Mouse (Mus musculus) kidney, embryonic 14.5 days (tissue): ENCODE measurements around the gene Cacna1d. TPM values are rescaled to one million over a fixed set of nuclear protein-coding genes. Genes with fewer than 3 reads are reported as not detected.
A peak's percentile ranks its signal among the peaks of the same experiment; 100 is the strongest.

Experiments
- ATAC-seq: fragments of 200-750 bp; cut with Nextera tagmentation; 2 replicates; pipeline ENCODE4 v1.8.0; 2017; ENCODE audit warnings: moderate number of reproducible peaks, mild to moderate bottlenecking, moderate TSS enrichment, moderate library complexity; ENCODE audit not compliant: low FRiP score, low TSS enrichment
- H3K27ac ChIP-seq: fragments of 300-500 bp; sonication (generic); 2 replicates; pipeline ENCODE4 v1.5.1; 2014; ENCODE audit warnings: low read depth, mild to moderate bottlenecking, low read length, moderate library complexity, mixed read lengths
- H3K27me3 ChIP-seq: fragments of 300-500 bp; sonication (generic); 2 replicates; pipeline ENCODE4 v1.6.1; 2014; ENCODE audit warnings: mild to moderate bottlenecking, low read length; ENCODE audit not compliant: control insufficient read depth, insufficient read depth
- H3K36me3 ChIP-seq: fragments of 300-500 bp; sonication (generic); 2 replicates; pipeline ENCODE4 v1.6.1; 2014; ENCODE audit warnings: low read length, mixed read lengths; ENCODE audit not compliant: control insufficient read depth, insufficient read depth
- H3K4me1 ChIP-seq: fragments of 300-500 bp; sonication (generic); 2 replicates; pipeline ENCODE4 v1.6.1; 2014; ENCODE audit warnings: low read length, mixed read lengths; ENCODE audit not compliant: control insufficient read depth, insufficient read depth
- H3K4me2 ChIP-seq: fragments of 300-500 bp; sonication (generic); replicated peaks from 2 replicates; pipeline ENCODE4 v1.6.1; 2014; ENCODE audit warnings: low read depth, mild to moderate bottlenecking, low read length
- H3K4me3 ChIP-seq: fragments of 300-500 bp; sonication (generic); 2 replicates; pipeline ENCODE4 v1.5.1; 2014; ENCODE audit warnings: mild to moderate bottlenecking, low read length
- H3K9ac ChIP-seq: fragments of 300-500 bp; sonication (generic); 2 replicates; pipeline ENCODE4 v1.6.1; 2014; ENCODE audit warnings: low read depth, mild to moderate bottlenecking, low read length, moderate library complexity
- H3K9me3 ChIP-seq: fragments of 300-500 bp; sonication (generic); 2 replicates; pipeline ENCODE4 v1.6.1; 2016; ENCODE audit warnings: low read length; ENCODE audit not compliant: control insufficient read depth
- WGBS: fragments of 180-500 bp; shearing (Covaris S2); extraction: QIAGEN DNeasy Blood & Tissue Kit; methylation state at CpG from one replicate; pipeline ENCODE4 v1.1.7; 2014; 5-methylcytosine and 5-hydroxymethylcytosine counted together
- polyA plus RNA-seq: library from polyadenylated mRNA; unstranded; fragments of >200 nt; fragmentation: Nextera tagmentation; extraction: Ambion mirVana; gene quantifications from 2 replicates; pipeline ENCODE4 v1.2.1, GENCODE M21; 2014

The Cacna1d gene
- polyA plus RNA-seq, 1 experiment from 2014 or later, result 5.1 TPM

- no peak for ATAC-seq
- 67% methylated on average over 4 of the region's 4 CpGs for WGBS
- Histone ChIP-seq H3K4me2 (no peak overlapping the region), H3K9me3 (no peaks in the 10 kb centered on the region), H3K27ac (no peak overlapping the region), H3K27me3 (no peaks in the 10 kb centered on the region), H3K4me1 (no peaks in the 10 kb centered on the region), H3K9ac (no peak overlapping the region), H3K36me3 (no peaks in the 10 kb centered on the region), H3K4me3 (no peak overlapping the region)
Observed at GRCm38 (mm10) chr14:30092426-30092825, 398.8 kb downstream of the Cacna1d start.

- H3K9me3 ChIP-seq, result no peaks in the 10 kb centered on the region
- H3K36me3 ChIP-seq, result no peaks in the 10 kb centered on the region
- ATAC-seq, result no peak
- 53% methylated on average over 2 of the region's 2 CpGs for WGBS
- no peak overlapping the region for H3K4me2 ChIP-seq
- no peak overlapping the region for H3K27ac ChIP-seq
- no peak overlapping the region for H3K9ac ChIP-seq
- H3K27me3 ChIP-seq, result no peaks in the 10 kb centered on the region
- no peak overlapping the region for H3K4me3 ChIP-seq
- no peaks in the 10 kb centered on the region for H3K4me1 ChIP-seq
Observed at GRCm38 (mm10) chr14:30092021-30092420, 399.2 kb downstream of the Cacna1d start.

- H3K27me3 ChIP-seq, result no peaks in the 10 kb centered on the region
- no peaks in the 10 kb centered on the region for H3K9me3 ChIP-seq
- no peak overlapping the region for H3K27ac ChIP-seq
- no peak overlapping the region for H3K4me2 ChIP-seq
- H3K36me3 ChIP-seq, result no peaks in the 10 kb centered on the region
- ATAC-seq, result no peak
- H3K4me3 ChIP-seq, result no peak overlapping the region
- H3K4me1 ChIP-seq, result no peaks in the 10 kb centered on the region
- no peak overlapping the region for H3K9ac ChIP-seq
- WGBS, result 74% methylated on average over 4 of the region's 4 CpGs
Observed at GRCm38 (mm10) chr14:30079729-30080128, 411.5 kb downstream of the Cacna1d start.

- Histone ChIP-seq H3K9ac (no peak overlapping the region), H3K4me1 (no peaks in the 10 kb centered on the region), H3K9me3 (no peaks in the 10 kb centered on the region), H3K27ac (no peak overlapping the region), H3K4me3 (no peak overlapping the region), H3K27me3 (no peaks in the 10 kb centered on the region), H3K4me2 (peak overlapping the region; percentile 17; the same call in 1 of the 2 replicates), H3K36me3 (no peaks in the 10 kb centered on the region)
- 53% methylated on average over 15 of the region's 15 CpGs for WGBS
- ATAC-seq, result peak; percentile 88
Observed at GRCm38 (mm10) chr14:30078115-30078808, 413.0 kb downstream of the Cacna1d start.

GRCm38 (mm10) chr14:30075268-30075887 is 415.9 kb downstream of the Cacna1d start:
- Histone ChIP-seq H3K9ac (no peak overlapping the region), H3K27me3 (no peaks in the 10 kb centered on the region), H3K36me3 (no peaks in the 10 kb centered on the region), H3K27ac (no peak overlapping the region), H3K4me1 (no peaks in the 10 kb centered on the region), H3K4me2 (no peak overlapping the region), H3K9me3 (no peaks in the 10 kb centered on the region), H3K4me3 (no peak overlapping the region)
- ATAC-seq, result no peak
- 62% methylated on average over 7 of the region's 7 CpGs for WGBS

GRCm38 (mm10) chr14:30068566-30068965 is 422.7 kb downstream of the Cacna1d start:
- Histone ChIP-seq H3K4me3 (no peak overlapping the region), H3K9ac (no peak overlapping the region), H3K9me3 (no peaks in the 10 kb centered on the region), H3K4me1 (no peaks in the 10 kb centered on the region), H3K27me3 (no peaks in the 10 kb centered on the region), H3K36me3 (no peaks in the 10 kb centered on the region), H3K27ac (no peak overlapping the region), H3K4me2 (no peak overlapping the region)
- WGBS, result 85% methylated on average over 3 of the region's 3 CpGs
- no peak for ATAC-seq

- Histone ChIP-seq H3K9ac (no peak overlapping the region), H3K27ac (no peak overlapping the region)
- no peak; the same call in 1 of the 2 replicates for ATAC-seq
Observed at GRCm38 (mm10) chr14:30066752-30067151, 424.5 kb downstream of the Cacna1d start.

GRCm38 (mm10) chr14:30064864-30065263 is 426.4 kb downstream of the Cacna1d start:
- H3K4me2 ChIP-seq, result no peak overlapping the region
- H3K9ac ChIP-seq, result no peak overlapping the region
- ATAC-seq, result no peak
- H3K27me3 ChIP-seq, result no peaks in the 10 kb centered on the region
- H3K9me3 ChIP-seq, result no peaks in the 10 kb centered on the region
- 86% methylated on average over 2 of the region's 2 CpGs for WGBS
- no peak overlapping the region for H3K27ac ChIP-seq
- H3K36me3 ChIP-seq, result no peaks in the 10 kb centered on the region
- H3K4me1 ChIP-seq, result no peaks in the 10 kb centered on the region
- no peak overlapping the region for H3K4me3 ChIP-seq

More at GRCm38 (mm10) chr14:30066752-30067151, 424.5 kb downstream of the Cacna1d start:
- Histone ChIP-seq H3K4me1 (no peaks in the 10 kb centered on the region), H3K9me3 (no peaks in the 10 kb centered on the region), H3K27me3 (no peaks in the 10 kb centered on the region), H3K4me3 (no peak overlapping the region), H3K36me3 (no peaks in the 10 kb centered on the region), H3K4me2 (no peak overlapping the region)
- WGBS, result 73% methylated on average over 12 of the region's 12 CpGs

GRCm38 (mm10) chr14:30056031-30056766 is 435.1 kb downstream of the Cacna1d start:
- no peak overlapping the region for H3K27ac ChIP-seq
- no peak for ATAC-seq

More at GRCm38 (mm10) chr14:30056031-30056766, 435.1 kb downstream of the Cacna1d start:
- 60% methylated on average over 13 of the region's 13 CpGs for WGBS
- no peaks in the 10 kb centered on the region for H3K27me3 ChIP-seq
- H3K9me3 ChIP-seq, result no peaks in the 10 kb centered on the region
- H3K4me3 ChIP-seq, result no peak overlapping the region
- H3K36me3 ChIP-seq, result no peaks in the 10 kb centered on the region
- H3K4me2 ChIP-seq, result no peak overlapping the region
- no peaks in the 10 kb centered on the region for H3K4me1 ChIP-seq
- no peak overlapping the region for H3K9ac ChIP-seq
